Mouse (Mus musculus) embryonic fibroblast, embryonic 13.5 days (primary cell): ENCODE measurements around the gene Slc25a22.

Experiments
- CTCF ChIP-seq: IDR thresholded peaks from 2 replicates; pipeline ENCODE4 v1.5.1; 2011; ENCODE audit warnings: mild to moderate bottlenecking, control low read depth, low read length, moderate library complexity, borderline replicate concordance; ENCODE audit not compliant: insufficient read depth
- POLR2A ChIP-seq: IDR thresholded peaks from 2 replicates; pipeline ENCODE4 v1.6.1; 2011; ENCODE audit warnings: low read depth, mild to moderate bottlenecking, control low read depth, low read length, moderate library complexity

- TF ChIP-seq CTCF = no peak
- peak; percentile 82 for TF ChIP-seq POLR2A
Measured at GRCm38 (mm10) chr7:141475011-141475804, 37.5 kb upstream of the Slc25a22 start, which contains the start of the genes Polr2l and Tspan4.
